Mouse (Mus musculus) lung, adult 2 months (tissue): ENCODE results near the gene Smarcd3.

Experiments used
- CTCF ChIP-seq: fragments of 200-500 bp; IDR thresholded peaks from 2 replicates; pipeline ENCODE4 v1.5.1; 2011; ENCODE audit warnings: mild to moderate bottlenecking, low read length, control low read depth; ENCODE audit not compliant: insufficient read depth
- POLR2A ChIP-seq: fragments of 200-500 bp; IDR thresholded peaks from 2 replicates; pipeline ENCODE4 v1.6.1; 2011; ENCODE audit warnings: low read depth, mild to moderate bottlenecking, control low read depth, low read length, borderline replicate concordance; ENCODE audit errors: extremely low read depth

DNA sequence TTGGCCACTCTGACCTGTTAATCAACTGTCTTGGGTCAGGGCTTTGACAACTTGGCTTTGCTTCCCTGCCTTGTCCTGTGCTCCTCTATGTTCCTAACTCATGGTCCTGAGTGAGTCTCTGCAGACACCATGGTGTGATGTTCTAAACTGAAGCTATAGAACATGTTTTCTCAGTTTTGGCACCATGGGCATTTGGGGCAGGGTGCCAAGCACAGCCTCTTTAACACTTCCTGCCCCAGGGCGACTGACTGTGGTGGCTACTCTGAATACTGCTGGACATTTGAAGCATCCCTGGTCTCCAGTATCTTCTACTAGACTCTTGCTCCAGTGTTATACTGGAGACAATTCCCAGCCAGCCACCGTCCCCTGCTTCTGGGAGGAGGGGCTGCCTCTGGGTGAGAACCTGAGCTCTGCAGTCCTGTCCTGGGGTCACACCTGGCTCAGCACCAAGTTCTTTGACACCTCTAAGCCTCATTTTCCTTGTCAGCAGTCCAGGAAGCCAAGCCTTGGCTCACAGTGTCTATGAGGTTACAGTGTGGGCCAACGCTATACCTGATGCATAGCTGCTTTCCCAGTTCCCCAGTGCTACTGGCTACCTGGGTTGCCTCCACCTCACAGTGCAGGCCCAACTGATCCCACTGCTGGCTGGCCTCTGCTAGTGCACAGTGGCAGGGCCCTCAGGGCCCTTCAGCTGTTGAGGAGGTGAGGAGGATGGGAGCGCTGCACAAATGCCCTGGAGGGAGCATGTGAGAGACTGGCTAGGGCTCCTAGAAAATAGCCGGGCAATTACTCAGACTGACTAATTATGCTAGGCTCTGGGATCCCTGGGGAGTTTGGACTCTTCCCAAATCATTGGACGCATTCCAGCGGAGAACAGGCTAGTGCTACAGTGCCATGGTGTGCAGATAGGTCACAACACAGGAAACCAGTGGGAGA lies 12.6 kb downstream of the Smarcd3 start:
- no peak for TF ChIP-seq CTCF
- no peak for TF ChIP-seq POLR2A
